Mouse (Mus musculus) large intestine, adult 2 months (tissue): Measurements from ENCODE around the gene Wnt7b. TPM values are rescaled to one million over a fixed set of nuclear protein-coding genes. Genes with fewer than 3 reads are reported as not detected.

Source experiments
- DNase-seq: peaks from one replicate; pipeline ENCODE4 v3.0.0-alpha.2; 2012; ENCODE audit warnings: low read depth, low spot score
- WGBS: fragments of 180-500 bp; shearing (Covaris S2); methylation state at CpG from one replicate; pipeline ENCODE4 v1.1.7; 2018; 5-methylcytosine and 5-hydroxymethylcytosine counted together
- polyA plus RNA-seq: library from polyadenylated mRNA; depleted of rRNA; stranded (reverse); fragments of >200 nt; gene quantifications from 2 replicates; pipeline ENCODE4 v1.2.3, GENCODE M21; 2012; rRNA removed

The Wnt7b gene
- polyA plus RNA-seq, 1 experiment = 0.07 TPM

GRCm38 (mm10) chr15:85529911-85530310 is 52.4 kb downstream of the Wnt7b start:
- WGBS = 53% methylated on average over 3 of the region's 3 CpGs
- DNase-seq = no peak

- no peak for DNase-seq
- 66% methylated on average over 12 of the region's 12 CpGs for WGBS
These were observed 57.8 kb downstream of the Wnt7b start for GRCm38 (mm10) chr15:85524404-85524950.

DNA sequence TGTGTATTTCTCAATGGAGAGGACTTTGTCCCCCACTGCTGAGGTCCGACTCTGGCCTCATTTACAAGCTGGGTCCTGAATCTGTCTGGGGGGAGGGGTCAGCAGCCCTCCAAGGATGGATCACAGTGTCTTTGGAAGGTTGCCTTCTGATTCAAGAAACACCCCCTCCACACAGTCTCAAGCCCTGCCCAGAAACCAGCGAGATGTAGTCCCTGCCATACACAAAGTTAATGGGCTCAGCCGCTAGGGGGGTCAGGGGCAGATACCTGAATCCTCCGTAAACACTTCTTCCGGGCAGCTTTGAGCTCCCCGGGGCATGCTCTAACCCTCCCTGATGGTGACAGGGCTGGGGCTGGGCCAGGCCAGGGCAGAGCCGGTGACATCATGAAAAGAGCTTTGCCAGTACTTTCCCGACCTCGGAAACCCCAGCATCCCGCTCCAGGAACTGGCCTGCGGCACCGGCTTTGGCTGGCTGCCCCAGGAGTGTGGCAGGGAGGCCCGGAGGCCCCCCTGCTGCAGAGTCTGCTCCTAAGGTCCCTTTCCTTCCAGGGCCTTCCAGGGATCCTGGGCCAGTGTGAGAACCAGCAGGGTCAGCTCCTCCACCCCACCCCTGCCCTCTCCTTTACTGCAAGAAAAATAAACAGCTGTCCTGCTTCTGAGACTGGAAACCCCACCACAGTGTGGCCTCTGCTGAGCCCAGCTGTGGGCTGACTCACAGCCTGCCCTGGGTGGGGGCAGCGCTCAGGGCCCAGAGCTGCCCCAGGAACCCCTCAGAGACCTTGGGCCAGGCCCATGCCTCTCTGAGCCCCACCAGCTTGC is 58.9 kb downstream of the Wnt7b start:
- no peak for DNase-seq
- 5% methylated on average over 14 of the region's 14 CpGs for WGBS

DNA sequence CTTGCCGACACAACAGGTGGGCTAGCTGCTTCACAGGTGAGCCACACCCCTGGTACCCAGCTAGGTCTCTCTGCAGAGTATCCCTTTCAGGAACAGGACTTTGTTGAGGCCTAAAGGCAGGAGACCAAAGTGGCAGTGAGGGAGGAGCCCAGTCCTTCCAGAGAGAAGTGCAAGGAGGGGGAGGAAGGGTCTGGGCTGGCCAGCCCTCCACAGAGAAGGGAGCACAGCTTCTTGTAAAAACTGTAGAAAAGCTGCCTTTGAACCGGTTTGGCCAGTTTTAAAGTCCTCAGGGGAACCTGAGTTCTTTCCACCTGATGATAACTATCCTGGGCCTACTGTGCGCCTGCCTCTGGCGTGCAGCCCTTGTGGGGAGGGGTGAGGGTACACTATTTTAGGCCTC is 62.8 kb downstream of the Wnt7b start:
- no peak for DNase-seq
- WGBS = 52% methylated on average over 4 of the region's 4 CpGs

- WGBS = 76% methylated on average over 32 of the region's 32 CpGs
- DNase-seq = no peak
These were observed 74.8 kb downstream of the Wnt7b start for GRCm38 (mm10) chr15:85507370-85508014.

DNA sequence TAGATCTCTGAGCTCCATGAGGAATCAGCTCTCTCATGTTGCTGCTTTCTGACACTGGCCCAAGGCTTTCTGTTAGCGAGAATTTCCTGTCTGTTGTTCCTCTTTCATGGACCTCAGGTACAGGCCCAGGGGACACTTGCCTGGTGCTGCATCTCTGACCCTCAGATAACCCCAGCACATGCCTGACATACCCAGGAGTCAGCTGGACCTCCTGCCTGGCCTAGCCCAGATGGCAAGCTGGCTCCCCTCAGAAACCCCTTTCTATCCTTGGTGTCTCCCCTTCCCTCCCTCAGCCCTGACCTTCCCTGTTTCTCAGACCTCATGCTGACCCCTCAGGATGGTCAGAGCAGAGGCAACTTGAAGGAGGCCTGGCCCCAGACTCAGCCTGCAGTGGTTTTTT is 75.6 kb downstream of the Wnt7b start:
- no peak for DNase-seq
- 36% methylated on average over 1 of the region's 1 CpGs for WGBS

DNA sequence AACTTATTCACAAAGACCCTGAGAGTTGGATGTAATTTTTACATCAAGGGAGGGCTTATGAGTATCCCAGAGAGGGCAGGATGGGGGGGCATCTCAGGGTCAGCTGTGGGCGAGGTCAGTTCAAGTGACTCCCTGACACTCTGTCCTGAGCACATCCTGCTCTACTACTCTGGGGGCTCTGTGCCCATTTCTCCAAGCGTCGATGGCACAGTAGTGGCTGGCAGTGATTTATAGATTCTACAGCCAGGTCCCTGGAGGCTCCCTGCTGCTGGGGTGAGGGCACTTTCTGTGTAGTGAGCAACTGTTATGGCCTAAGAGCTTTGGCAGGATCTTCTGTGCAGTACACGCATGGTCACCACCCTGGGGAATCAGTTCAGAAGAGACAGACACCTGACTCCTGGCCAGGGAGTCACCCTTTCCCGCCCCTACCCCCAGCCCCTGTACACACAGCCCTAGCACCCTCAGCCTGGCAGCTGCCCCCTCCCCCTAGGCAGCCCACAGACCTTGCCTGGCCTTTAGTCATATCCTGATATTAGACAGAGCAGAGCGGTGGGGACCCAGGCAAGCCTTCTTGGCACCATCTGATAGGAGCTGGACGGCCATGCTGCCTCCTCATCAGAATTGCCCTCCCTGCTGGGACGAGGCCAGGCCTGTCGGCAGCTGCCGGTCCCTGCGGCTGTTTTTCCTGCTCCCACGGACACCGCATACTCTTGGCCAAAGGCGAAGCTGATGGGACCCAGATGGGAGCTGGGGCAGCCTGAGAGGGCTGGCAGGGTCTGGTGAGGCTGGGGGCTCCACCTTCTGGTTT is 77.0 kb downstream of the Wnt7b start:
- WGBS = 58% methylated on average over 14 of the region's 14 CpGs
- no peak for DNase-seq

DNA sequence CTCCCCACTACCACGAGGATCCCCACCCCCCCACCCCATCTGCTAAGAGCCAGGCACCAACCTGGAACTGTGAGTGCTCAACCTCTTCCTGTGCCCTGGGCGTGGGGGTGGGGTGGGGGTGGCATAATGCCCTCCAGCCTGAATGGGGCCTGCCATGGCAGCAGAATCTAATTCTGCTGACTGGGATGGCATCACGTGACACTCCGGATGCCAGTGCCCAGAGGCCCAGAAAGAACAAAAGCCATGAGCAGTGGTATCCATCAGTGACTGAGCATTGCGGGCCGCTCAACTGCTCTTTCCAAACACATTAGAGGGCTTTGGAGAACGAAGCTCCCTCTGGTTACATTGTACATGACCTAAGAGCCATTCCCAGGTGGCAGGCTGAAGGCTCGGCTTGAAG is 79.1 kb downstream of the Wnt7b start, which contains the start of gene 7530416G11Rik:
TSS of gene 7530416G11Rik (minus strand) at position 101 of the 400 bp plus-strand sequence.
- 82% methylated on average over 8 of the region's 8 CpGs for WGBS

DNA sequence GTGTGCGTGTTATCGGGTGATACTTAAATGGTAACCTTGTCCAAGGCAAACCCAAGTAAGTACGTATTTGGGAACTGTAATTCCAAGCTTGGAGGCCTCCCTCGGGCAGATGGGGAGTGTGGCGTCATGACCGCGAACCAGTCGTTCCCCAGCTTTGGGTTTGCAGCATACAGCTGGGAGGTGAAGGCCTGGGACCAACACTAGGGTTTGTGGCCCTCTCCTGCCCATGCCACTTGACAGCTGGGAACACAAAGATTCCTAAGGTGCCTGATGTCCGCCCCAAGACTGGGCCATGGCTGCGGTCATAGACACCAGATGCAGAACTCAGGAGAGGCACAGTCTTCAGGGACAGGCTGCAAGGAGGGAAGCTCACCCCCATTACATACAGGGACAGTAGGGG is 82.0 kb downstream of the Wnt7b start:
- DNase-seq = no peak
- 80% methylated on average over 10 of the region's 10 CpGs for WGBS

More for the DNA sequence above, 79.1 kb downstream of the Wnt7b start, which contains the start of gene 7530416G11Rik:
- no peak for DNase-seq

DNA sequence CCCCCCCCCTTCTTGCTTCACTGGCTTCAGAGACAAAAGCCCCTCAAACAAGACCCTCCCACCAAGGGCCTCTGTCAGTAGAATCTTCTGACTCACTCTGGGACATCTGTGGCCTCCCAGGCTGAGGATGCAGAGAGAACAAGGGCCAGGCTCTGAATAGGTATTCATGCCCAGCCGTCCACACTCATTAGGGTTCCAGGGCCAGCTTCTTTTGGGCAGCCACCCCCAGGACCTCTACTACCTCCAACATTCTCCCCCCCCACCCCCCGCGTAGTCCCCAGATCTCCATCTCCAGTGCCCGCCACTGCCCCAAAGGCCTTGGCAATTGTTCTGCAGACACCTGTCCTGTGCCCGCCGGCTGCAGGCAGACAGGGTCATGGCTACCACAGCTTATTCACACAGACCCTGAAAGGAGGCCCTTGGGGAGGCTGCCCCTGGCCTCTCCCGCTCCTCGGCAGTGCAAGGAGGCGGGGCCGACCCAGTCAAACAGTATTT is 84.2 kb downstream of the Wnt7b start:
- DNase-seq = no peak
- 42% methylated on average over 10 of the region's 10 CpGs for WGBS

GRCm38 (mm10) chr15:85497548-85497947 is 84.7 kb downstream of the Wnt7b start:
- WGBS = 85% methylated on average over 4 of the region's 4 CpGs
- no peak for DNase-seq

- WGBS = 24% methylated on average over 11 of the region's 11 CpGs
- DNase-seq = no peak
These were observed 88.1 kb downstream of the Wnt7b start for GRCm38 (mm10) chr15:85494163-85494621.

DNA sequence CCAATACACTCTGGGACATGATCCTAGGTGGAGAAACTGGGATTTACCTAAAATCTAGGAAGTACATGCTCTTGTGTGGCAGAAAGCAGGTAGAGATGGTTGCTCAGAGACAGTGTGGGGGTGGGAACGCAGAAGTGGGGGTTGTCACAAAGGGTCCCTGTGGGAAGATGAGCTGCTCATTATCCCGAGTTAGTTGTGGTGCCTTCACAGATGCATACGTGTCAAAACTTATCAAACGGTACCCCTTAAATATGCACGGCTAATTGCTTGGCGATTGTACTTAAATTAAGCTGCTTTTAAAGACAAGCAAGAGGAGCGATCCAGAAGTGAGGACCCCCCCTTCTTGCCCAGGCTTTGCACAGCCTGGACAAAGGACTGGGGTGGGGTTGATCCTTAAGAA is 92.5 kb downstream of the Wnt7b start:
- WGBS = 83% methylated on average over 7 of the region's 7 CpGs

GRCm38 (mm10) chr15:85488900-85489299 is 93.4 kb downstream of the Wnt7b start:
- no peak for DNase-seq
- WGBS = 72% methylated on average over 10 of the region's 10 CpGs

More for the DNA sequence above, 92.5 kb downstream of the Wnt7b start:
- no peak for DNase-seq

Other genes with a start within 250 kb of the Wnt7b start
- 16.7 and 17.3 TPM in 2 replicates for gene Atxn10, start 246.2 kb downstream of the Wnt7b start, polyA plus RNA-seq
- gene 7530416G11Rik, start 79.2 kb downstream of the Wnt7b start, polyA plus RNA-seq = not detected in 2 replicates
- 5.3 and 12.8 TPM in 2 replicates for gene Ppara, start 152.5 kb upstream of the Wnt7b start, polyA plus RNA-seq
- 36.6 and 59.8 TPM in 2 replicates for gene Cdpf1, start 229.2 kb upstream of the Wnt7b start, polyA plus RNA-seq
- gene Pkdrej, start 239.3 kb upstream of the Wnt7b start, polyA plus RNA-seq = 0.16 and 0.30 TPM in 2 replicates
- gene Ttc38, start 249.8 kb upstream of the Wnt7b start, polyA plus RNA-seq = 10.8 and 10.9 TPM in 2 replicates